Mouse (Mus musculus) heart, embryonic 16.5 days (tissue): ENCODE data around the gene Gls. TPM values are rescaled to one million over a fixed set of nuclear protein-coding genes. Genes with fewer than 3 reads are reported as not detected.

Experiments used
- ATAC-seq: fragments of 200-750 bp; cut with Nextera tagmentation; replicated peaks from 2 replicates; pipeline ENCODE4 v1.8.0; 2017; ENCODE audit warnings: moderate number of reproducible peaks; ENCODE audit not compliant: insufficient read depth, low FRiP score; ENCODE audit errors: extremely low read depth
- H3K27ac ChIP-seq: fragments of 300-500 bp; sonication (generic); 2 replicates; pipeline ENCODE4 v1.5.1; 2014; ENCODE audit warnings: mild to moderate bottlenecking, low read length, control low read depth, moderate library complexity
- H3K27me3 ChIP-seq: fragments of 300-500 bp; sonication (generic); 2 replicates; pipeline ENCODE4 v1.6.1; 2014; ENCODE audit warnings: low read length, mixed read lengths; ENCODE audit not compliant: control insufficient read depth, insufficient read depth
- H3K36me3 ChIP-seq: fragments of 300-500 bp; sonication (generic); 2 replicates; pipeline ENCODE4 v1.6.1; 2014; ENCODE audit not compliant: control insufficient read depth, insufficient read depth
- H3K4me1 ChIP-seq: fragments of 300-500 bp; sonication (generic); 2 replicates; pipeline ENCODE4 v1.6.1; 2014; ENCODE audit warnings: low read length, mixed read lengths; ENCODE audit not compliant: control insufficient read depth, insufficient read depth
- H3K4me2 ChIP-seq: fragments of 300-500 bp; sonication (generic); 2 replicates; pipeline ENCODE4 v1.6.1; 2014; ENCODE audit warnings: low read depth, mild to moderate bottlenecking, control low read depth, low read length
- H3K4me3 ChIP-seq: fragments of 300-500 bp; sonication (generic); 2 replicates; pipeline ENCODE4 v1.5.1; 2014; ENCODE audit warnings: mild to moderate bottlenecking, control low read depth, low read length
- H3K9ac ChIP-seq: fragments of 300-500 bp; sonication (generic); 2 replicates; pipeline ENCODE4 v1.6.1; 2014; ENCODE audit warnings: low read length, control low read depth
- H3K9me3 ChIP-seq: fragments of 300-500 bp; sonication (generic); replicated peaks from 2 replicates; pipeline ENCODE4 v1.6.1; 2016; ENCODE audit warnings: low read length; ENCODE audit not compliant: control insufficient read depth
- WGBS: fragments of 180-500 bp; shearing (Covaris S2); extraction: QIAGEN DNeasy Blood & Tissue Kit; methylation state at CpG from one replicate; pipeline ENCODE4 v1.1.7; 2014; 5-methylcytosine and 5-hydroxymethylcytosine counted together
- polyA plus RNA-seq: library from polyadenylated mRNA; unstranded; fragments of >200 nt; fragmentation: Nextera tagmentation; extraction: Ambion mirVana; gene quantifications from 2 replicates; pipeline ENCODE4 v1.2.1, GENCODE M21; 2015

Gls gene
- polyA plus RNA-seq, 1 experiment from 2014 or later = 17.4 TPM

DNA sequence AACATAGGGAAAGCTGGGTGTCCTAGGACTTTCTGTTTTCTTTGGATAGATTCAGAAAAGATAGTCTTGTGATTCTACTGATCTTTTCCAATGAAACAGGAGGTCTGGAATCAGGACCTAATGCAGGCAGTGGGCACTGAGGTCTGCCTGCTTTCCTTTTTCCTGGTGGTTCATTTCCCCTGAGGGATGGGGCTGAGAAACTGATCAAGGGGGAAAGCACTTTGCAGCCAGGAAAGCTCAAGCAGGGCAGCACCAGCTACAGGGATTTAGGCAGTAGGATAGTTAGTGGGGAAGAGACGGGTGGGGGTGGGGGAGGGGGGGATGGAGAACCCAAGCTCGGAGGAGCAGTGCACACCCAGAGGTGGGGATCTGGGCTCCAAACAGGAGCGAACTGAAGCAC, 80.1 kb downstream of the Gls start:
- ATAC-seq = no peak
- no peak overlapping the region for H3K4me3 ChIP-seq
- no peaks in the 10 kb centered on the region for H3K9me3 ChIP-seq
- 50% methylated on average over 3 of the region's 3 CpGs for WGBS
- peak overlapping the region; percentile 76 for H3K27ac ChIP-seq
- peaks cover 27% of the 10 kb centered on the region for H3K36me3 ChIP-seq
- no peak overlapping the region for H3K4me2 ChIP-seq
- H3K9ac ChIP-seq = no peak overlapping the region
- peaks cover 26% of the 10 kb centered on the region for H3K4me1 ChIP-seq
- no peaks in the 10 kb centered on the region for H3K27me3 ChIP-seq

GRCm38 (mm10) chr1:52152369-52152768, 80.7 kb downstream of the Gls start:
- peak; percentile 24; the same call in 1 of the 2 replicates for ATAC-seq
- Histone ChIP-seq H3K27ac (peak overlapping the region; percentile 76), H3K9me3 (no peaks in the 10 kb centered on the region), H3K27me3 (no peaks in the 10 kb centered on the region), H3K4me3 (no peak overlapping the region), H3K36me3 (peaks cover 22% of the 10 kb centered on the region), H3K4me1 (peaks cover 29% of the 10 kb centered on the region), H3K4me2 (no peak overlapping the region), H3K9ac (no peak overlapping the region)
- 56% methylated on average over 13 of the region's 13 CpGs for WGBS

DNA sequence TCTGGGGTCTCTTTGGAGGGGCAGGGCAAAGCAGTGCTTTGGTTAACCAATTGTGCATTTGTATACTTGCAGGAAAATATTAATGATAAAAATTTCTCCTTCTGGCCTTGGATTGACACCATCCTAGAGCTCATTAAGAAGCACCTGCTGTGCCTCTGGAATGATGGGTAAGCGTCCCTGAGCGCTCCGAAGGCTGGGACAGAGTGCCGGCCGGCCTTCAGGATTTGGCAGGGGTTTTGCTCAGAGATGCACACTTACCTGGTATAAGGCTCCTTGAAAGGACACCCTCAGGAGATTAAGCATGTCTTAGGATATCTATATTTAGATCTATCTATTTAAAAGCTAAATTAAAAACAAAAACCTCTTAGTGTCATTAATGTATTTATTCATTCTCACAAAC, 81.9 kb downstream of the Gls start:
- Histone ChIP-seq H3K4me1 (peaks cover 29% of the 10 kb centered on the region), H3K4me2 (no peak overlapping the region; the same call in 1 of the 2 replicates), H3K9ac (0 out of 2 replicates have a peak overlapping the region, but pooled peaks have one; percentile 18), H3K36me3 (peaks cover 17% of the 10 kb centered on the region), H3K4me3 (no peak overlapping the region), H3K27me3 (no peaks in the 10 kb centered on the region), H3K9me3 (no peaks in the 10 kb centered on the region), H3K27ac (peak overlapping the region; percentile 81)
- WGBS = 91% methylated on average over 5 of the region's 5 CpGs
- no peak for ATAC-seq

DNA sequence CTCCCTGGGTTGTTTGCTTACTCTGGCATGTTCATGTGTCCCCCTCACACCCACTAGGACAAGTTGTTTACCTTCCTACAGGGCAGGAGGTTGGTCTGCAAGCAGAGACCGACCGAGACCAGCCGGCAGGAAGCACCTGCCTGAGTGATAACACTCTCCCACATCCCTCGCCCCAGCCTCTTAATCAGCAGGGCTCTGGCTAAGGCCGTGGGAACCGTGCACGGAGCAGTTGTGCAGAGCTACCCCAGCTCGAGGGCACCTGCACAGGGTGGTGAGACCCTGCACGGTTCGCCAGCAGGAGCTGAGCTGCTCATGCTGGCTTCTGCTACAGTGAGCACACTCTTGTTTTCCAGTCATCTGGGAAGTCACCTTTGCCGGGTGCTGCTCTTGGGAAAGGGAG, 82.4 kb downstream of the Gls start:
- peak; percentile 80 for ATAC-seq
- 23% methylated on average over 11 of the region's 11 CpGs for WGBS
- Histone ChIP-seq H3K27me3 (no peaks in the 10 kb centered on the region), H3K4me1 (peaks cover 29% of the 10 kb centered on the region), H3K4me3 (no peak overlapping the region), H3K36me3 (peaks cover 14% of the 10 kb centered on the region), H3K9me3 (no peaks in the 10 kb centered on the region), H3K9ac (peak overlapping the region; percentile 18; the same call in 1 of the 2 replicates), H3K27ac (peak overlapping the region; percentile 81), H3K4me2 (no peak overlapping the region; the same call in 1 of the 2 replicates)

GRCm38 (mm10) chr1:52149934-52150346, 83.1 kb downstream of the Gls start:
- Histone ChIP-seq H3K27me3 (no peaks in the 10 kb centered on the region), H3K9ac (peak overlapping the region; percentile 31; the same call in 1 of the 2 replicates), H3K4me3 (no peak overlapping the region), H3K4me1 (peaks cover 29% of the 10 kb centered on the region), H3K27ac (peak overlapping the region; percentile 81), H3K4me2 (0 out of 2 replicates have a peak overlapping the region, but pooled peaks have one; percentile 1), H3K9me3 (no peaks in the 10 kb centered on the region), H3K36me3 (peaks cover 13% of the 10 kb centered on the region)
- WGBS = 36% methylated on average over 9 of the region's 9 CpGs
- ATAC-seq = peak; percentile 51; the same call in 1 of the 2 replicates

DNA sequence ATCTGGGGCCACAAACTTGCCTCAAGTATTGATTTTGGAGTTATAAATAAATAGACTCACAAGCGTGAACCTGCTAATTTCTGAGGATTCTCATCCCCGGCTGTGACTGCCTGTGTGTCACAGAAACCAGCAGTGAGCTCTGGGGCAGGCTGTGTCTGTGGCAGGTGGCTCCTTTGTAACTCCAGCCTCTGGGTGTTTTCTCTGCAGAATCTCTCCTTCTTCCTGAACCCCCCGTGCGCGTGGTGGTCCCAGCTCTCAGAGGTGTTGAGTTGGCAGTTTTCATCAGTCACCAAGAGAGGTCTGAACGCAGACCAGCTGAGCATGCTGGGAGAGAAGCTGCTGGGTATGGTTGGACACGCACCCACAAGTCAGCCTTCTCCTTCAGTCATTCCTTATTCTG, 84.3 kb downstream of the Gls start:
- Histone ChIP-seq H3K9me3 (no peaks in the 10 kb centered on the region), H3K4me2 (no peak overlapping the region), H3K9ac (no peak overlapping the region), H3K27me3 (no peaks in the 10 kb centered on the region), H3K4me3 (no peak overlapping the region), H3K27ac (no peak overlapping the region; the same call in 1 of the 2 replicates), H3K4me1 (peaks cover 29% of the 10 kb centered on the region), H3K36me3 (peaks cover 10% of the 10 kb centered on the region)
- WGBS = 61% methylated on average over 7 of the region's 7 CpGs
- ATAC-seq = no peak

GRCm38 (mm10) chr1:52148178-52148577, 84.9 kb downstream of the Gls start:
- no peaks in the 10 kb centered on the region for H3K27me3 ChIP-seq
- peak overlapping the region; percentile 52 for H3K27ac ChIP-seq
- peaks cover 29% of the 10 kb centered on the region for H3K4me1 ChIP-seq
- H3K9me3 ChIP-seq = no peaks in the 10 kb centered on the region
- peaks cover 10% of the 10 kb centered on the region for H3K36me3 ChIP-seq
- 44% methylated on average over 7 of the region's 7 CpGs for WGBS
- no peak for ATAC-seq
- H3K4me2 ChIP-seq = no peak overlapping the region
- no peak overlapping the region for H3K4me3 ChIP-seq
- H3K9ac ChIP-seq = no peak overlapping the region

DNA sequence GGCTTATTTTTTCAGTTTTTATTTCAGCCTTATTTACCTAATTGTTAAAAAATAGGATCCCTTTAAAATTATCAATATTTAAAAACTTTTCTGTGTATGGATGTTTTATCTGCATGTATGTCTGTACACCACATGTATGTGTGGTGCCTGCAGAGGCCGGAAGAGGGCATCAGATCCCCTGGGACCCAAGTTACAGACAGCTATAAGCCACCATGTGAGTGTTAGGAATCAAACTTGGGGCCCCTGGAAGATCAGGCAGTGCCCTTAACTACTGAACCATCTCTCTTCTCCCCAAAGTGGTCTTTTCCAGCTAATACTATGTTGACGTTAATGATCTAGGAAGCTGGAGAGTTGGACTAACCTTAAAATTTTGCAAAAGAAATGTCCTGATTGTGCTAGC, 85.6 kb downstream of the Gls start:
- Histone ChIP-seq H3K27me3 (no peaks in the 10 kb centered on the region), H3K27ac (peak overlapping the region; percentile 52; the same call in 1 of the 2 replicates), H3K4me2 (no peak overlapping the region), H3K36me3 (peaks cover 10% of the 10 kb centered on the region), H3K9ac (no peak overlapping the region), H3K4me3 (no peak overlapping the region), H3K9me3 (no peaks in the 10 kb centered on the region), H3K4me1 (peaks cover 26% of the 10 kb centered on the region)
- no peak for ATAC-seq
- 77% methylated on average over 2 of the region's 2 CpGs for WGBS

DNA sequence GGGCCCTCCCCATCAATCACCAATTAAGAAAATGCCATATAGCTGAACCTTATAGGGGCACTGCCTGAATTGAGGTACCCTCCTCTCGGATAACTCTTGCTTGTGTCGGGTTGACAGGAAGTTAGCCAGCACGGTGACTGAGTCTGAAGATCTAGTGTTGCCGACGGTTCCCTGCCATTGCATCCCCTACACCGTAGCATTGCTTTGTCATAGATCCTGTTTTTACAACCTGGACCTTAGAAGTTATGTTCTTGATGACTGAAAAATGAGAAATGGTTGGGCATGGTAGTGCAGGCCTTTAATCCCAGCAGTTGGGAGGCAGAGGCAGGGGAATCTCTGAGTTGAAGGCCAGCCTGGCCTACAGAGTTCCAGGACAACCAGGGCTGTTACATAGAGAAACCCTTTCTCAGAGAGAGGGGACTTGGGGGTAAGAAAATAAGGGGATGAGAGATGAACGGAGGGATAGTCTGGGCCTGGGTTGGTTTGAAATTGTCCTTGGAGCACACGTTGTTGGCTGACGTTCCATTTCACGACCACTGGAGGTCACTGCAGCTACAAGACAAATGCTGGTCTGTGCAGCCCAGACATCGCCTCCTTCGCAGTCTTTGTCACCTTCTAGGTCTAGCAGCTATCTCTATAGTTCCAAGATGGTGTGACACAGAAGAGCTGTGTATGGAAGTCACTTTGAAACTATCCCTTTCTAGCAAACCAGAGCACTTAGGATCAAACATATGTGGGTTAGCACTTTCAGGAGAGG, 86.6 kb downstream of the Gls start:
- H3K9ac ChIP-seq = no peak overlapping the region
- 48% methylated on average over 12 of the region's 12 CpGs for WGBS
- ATAC-seq = peak; percentile 21; the same call in 1 of the 2 replicates
- no peak overlapping the region for H3K4me2 ChIP-seq
- H3K36me3 ChIP-seq = peaks cover 4% of the 10 kb centered on the region
- no peak overlapping the region for H3K27ac ChIP-seq
- no peaks in the 10 kb centered on the region for H3K27me3 ChIP-seq
- peaks cover 35% of the 10 kb centered on the region for H3K4me1 ChIP-seq
- no peak overlapping the region for H3K4me3 ChIP-seq
- H3K9me3 ChIP-seq = no peaks in the 10 kb centered on the region
